Mouse (Mus musculus): ENCODE results near the gene Cab39. TPM values are rescaled to one million over a fixed set of nuclear protein-coding genes. Genes with fewer than 3 reads are reported as not detected.

Cab39 gene
- polyA plus RNA-seq (2012; rRNA removed; ENCODE audit: low replicate concordance): 36.4 and 46.6 TPM in 2 replicates

DNA sequence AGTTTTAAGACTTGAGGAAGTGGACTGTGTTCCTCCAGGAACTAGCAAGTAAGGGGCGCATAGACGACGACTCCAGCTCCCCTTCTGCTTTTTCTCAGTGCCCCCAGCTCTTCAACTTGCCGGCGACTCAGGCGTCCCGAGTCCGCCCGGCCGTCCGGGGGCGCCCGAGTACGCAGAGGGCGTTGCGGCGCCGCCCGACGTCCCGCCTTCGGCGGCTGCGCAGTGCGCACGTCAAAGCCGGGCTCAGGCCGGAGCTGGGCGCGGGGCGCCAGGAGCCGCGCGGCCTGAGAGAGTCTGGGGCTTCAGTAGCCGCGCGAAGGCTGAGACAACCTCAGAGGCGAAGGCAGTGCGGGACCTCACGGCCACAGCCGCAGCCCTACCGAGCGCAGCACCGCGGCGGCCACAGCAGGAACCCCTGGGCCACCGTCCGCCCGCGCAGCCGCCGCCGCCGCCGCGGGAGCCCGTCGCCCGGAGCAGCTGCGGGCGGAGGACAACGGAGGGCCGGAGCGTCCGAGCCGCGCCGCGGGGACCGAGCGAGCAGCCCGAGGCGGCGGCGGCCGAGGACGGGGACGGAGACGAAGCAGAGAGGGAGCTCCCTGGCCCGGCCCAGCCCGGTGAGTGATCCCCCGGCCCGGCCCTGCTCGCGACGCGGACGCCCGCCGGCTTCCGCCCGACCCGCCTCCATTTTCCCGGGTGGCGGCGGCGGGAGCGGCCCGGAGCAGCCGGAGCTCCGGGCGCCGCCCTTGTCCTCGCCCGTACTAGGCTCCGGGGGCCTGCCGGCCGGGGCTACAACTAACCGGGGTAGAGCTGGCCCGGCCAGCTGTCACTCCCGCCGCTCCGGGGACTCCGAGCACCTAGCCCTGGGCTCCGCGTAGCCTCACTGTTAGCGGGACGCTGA lies at the start of gene Cab39:
Cab39 (plus strand) TSS at position 234 of the 898 bp plus-strand sequence.

DNA sequence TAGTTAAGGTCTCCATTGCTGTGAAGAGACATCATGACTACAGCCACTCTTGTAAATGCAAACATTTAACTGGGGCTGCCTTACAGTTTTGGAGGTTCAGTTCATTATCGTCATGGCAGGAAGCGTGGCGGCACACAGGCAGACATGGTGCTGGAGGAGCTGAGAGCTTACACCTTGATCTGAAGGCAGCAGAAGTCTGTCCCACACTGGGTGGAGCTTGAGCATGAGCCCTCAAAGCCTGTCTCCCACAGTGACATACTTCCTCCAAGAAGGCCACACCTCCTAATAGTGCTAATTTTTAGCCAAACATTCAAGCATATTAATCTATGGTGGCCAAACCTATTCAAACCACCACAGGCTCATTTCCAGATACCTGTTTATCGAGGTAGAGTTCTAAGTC lies 14.8 kb upstream of the Cab39 start, which contains the start of gene A630001G21Rik:
A630001G21Rik (minus strand) TSS at position 208 of the 400 bp plus-strand sequence.

DNA sequence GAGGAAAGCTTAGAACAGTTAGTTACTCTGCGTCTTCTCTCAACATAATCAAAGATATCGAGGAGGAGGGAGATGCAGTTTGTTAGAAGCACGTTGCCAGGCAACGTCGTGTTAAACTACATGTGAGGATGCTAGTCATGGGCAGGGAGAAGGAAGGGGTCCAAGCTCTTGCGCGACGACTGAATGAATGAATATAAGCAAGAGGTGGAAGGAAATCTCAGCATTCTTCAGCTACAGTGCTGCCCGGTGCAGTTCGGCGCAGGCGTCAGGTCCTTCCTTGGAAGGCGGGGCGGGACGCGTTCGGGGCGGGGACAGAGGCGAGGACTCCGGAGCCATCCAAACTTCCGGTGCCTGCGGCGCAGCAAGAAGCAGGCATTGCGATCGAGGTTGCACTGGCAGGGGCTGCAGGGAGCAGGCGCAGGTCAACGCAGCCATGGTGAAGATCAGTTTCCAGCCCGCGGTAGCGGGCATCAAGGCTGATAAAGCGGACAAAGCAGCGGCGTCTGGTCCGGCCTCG lies 101.0 kb downstream of the Cab39 start, which contains the start of gene Itm2c:
Itm2c (plus strand) TSS at position 51 of the 517 bp plus-strand sequence.

Other genes with a start within 250 kb of the Cab39 start
- gene G530012D18Rik, start 217.8 kb upstream of the Cab39 start, polyA plus RNA-seq (2012; rRNA removed; ENCODE audit: low replicate concordance): not detected in 2 replicates
- gene Sp110, start 194.6 kb upstream of the Cab39 start, polyA plus RNA-seq (2012; rRNA removed; ENCODE audit: low replicate concordance): 14.0 and 16.9 TPM in 2 replicates
- gene Sp140, start 193.1 kb upstream of the Cab39 start, polyA plus RNA-seq (2012; rRNA removed; ENCODE audit: low replicate concordance): 7.9 and 10.4 TPM in 2 replicates
- 21.1 and 29.5 TPM in 2 replicates for gene Sp100, start 143.5 kb upstream of the Cab39 start, polyA plus RNA-seq (2012; rRNA removed; ENCODE audit: low replicate concordance)
- 1.9 and 3.1 TPM in 2 replicates for gene A630001G21Rik, start 14.8 kb upstream of the Cab39 start, polyA plus RNA-seq (2012; rRNA removed; ENCODE audit: low replicate concordance)
- 172 and 493 TPM in 2 replicates for gene Itm2c, start 100.8 kb downstream of the Cab39 start, polyA plus RNA-seq (2012; rRNA removed; ENCODE audit: low replicate concordance)
- 1.0 TPM in 1 of 2 replicates, not detected in the other for gene 4933407L21Rik, start 135.0 kb downstream of the Cab39 start, polyA plus RNA-seq (2012; rRNA removed; ENCODE audit: low replicate concordance)
- gene Gpr55, start 167.6 kb downstream of the Cab39 start, polyA plus RNA-seq (2012; rRNA removed; ENCODE audit: low replicate concordance): 0.03 and 0.18 TPM in 2 replicates
- 0.31 and 0.34 TPM in 2 replicates for gene Spata3, start 223.4 kb downstream of the Cab39 start, polyA plus RNA-seq (2012; rRNA removed; ENCODE audit: low replicate concordance)

Measured in subcutaneous adipose tissue, adult 2 months (tissue).